Mouse (Mus musculus) layer of hippocampus, adult 2 months (tissue): Measurements from ENCODE around the gene Taok3. TPM values are rescaled to one million over a fixed set of nuclear protein-coding genes. Genes with fewer than 3 reads are reported as not detected.
A peak's percentile ranks its signal among the peaks of the same experiment; 100 is the strongest.

Source experiments
- DNase-seq, 2 experiments: peaks; one replicate each; pipeline ENCODE4 v3.0.0; 2022; ENCODE audit warnings: low spot score in 2 of 2
- H3K27ac ChIP-seq: fragments of 200-600 bp; 2 replicates; pipeline ENCODE4 v1.8.1; 2022
- H3K4me3 ChIP-seq: fragments of 200-600 bp; 2 replicates; pipeline ENCODE4 v1.8.1; 2022; ENCODE audit warnings: mild to moderate bottlenecking
- CTCF ChIP-seq: fragments of 200-600 bp; conservative IDR thresholded peaks from 2 replicates; pipeline ENCODE4 v1.8.1; 2022; ENCODE audit warnings: antibody characterized with exemption, mild to moderate bottlenecking, moderate library complexity
- total RNA-seq, 2 experiments: library from RNA; stranded (reverse); gene quantifications; 2 replicates each; pipeline ENCODE4 v1.2.3; 2021

Gene Taok3
- total RNA-seq, 2 experiments from 2014 or later, result 57.0 to 60.8 TPM

GRCm38 (mm10) chr5:117109522-117109921, 10.4 kb upstream of the Taok3 start:
- DNase-seq, result no peak
- H3K27ac ChIP-seq, result no peak overlapping the region
- no peak overlapping the region for H3K4me3 ChIP-seq
- TF ChIP-seq CTCF, result peak; percentile 72

DNA sequence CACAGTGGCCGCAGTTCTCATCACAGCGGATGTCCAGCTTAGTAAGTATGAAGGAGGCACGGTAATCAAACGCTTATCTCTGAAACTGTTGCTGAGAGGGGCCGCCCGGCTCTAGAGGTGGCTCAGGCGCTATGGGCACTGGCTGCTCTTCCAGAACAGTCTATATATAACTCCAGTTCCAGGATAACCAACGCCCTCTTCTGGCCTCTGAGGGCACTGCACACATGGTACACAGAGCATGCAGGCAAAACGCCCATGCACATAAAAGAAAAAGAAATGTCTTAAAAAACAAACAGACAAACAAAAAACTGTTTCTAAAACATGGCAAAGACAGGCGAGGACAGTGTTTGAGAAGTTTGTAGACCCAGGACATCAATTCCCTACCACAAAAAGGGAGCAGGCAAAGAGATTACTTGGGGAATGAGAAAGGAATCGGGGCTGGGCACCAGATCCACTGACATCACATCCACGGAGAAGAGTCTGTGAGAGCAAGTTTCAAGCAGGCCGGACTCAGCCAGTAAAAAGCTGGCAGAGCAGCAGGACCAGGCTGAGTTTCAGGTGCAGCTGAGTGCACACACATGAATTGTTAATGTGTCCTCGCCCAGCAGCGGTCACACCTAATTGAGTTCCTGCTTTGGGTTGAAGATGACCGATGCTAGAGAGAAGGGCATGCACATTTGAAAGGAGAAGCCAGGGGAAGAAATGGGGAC, 8.7 kb upstream of the Taok3 start:
- no peak for DNase-seq
- no peak overlapping the region for H3K4me3 ChIP-seq
- H3K27ac ChIP-seq, result no peak overlapping the region
- peak; percentile 57 for TF ChIP-seq CTCF

DNA sequence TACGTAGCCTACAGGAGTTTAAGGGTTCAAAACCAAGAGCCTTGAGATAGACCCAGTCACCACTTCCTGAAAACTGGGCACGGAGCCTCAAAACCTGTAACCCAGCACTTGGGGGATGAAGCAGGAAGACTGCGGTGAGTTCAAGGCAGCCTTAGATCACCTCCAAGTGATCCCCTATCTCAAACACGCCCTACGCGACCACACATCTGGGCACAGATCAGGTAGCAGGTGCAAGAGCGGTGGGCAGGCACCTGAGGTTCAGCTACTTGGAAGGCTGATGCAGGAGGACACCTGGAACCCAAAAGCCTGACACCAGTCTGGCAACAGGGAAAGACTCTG, 8.2 kb upstream of the Taok3 start:
- DNase-seq, result no peak
- TF ChIP-seq CTCF, result no peak
- Histone ChIP-seq H3K27ac (no peak overlapping the region), H3K4me3 (no peak overlapping the region)

DNA sequence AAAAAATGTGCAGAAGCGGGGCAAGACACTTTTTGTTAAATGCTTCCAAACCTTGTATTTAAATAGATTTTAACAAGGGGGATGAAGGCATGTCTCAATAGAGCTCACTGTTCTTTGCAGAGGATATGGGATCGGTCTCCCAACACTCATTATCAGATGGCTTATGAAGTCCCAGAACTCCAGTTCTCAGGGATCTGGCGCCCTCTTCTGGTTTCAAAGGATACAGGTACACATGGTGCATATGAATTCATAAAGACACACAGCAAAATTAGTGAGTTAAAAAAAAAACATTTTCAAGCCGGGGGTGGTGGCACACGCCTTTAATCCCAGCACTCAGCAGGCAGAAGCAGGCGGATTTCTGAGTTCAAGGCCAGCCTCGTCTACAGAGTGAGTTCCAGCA, 6.6 kb upstream of the Taok3 start:
- Histone ChIP-seq H3K27ac (no peak overlapping the region), H3K4me3 (no peak overlapping the region)
- peak; percentile 66 for TF ChIP-seq CTCF
- DNase-seq, result no peak

GRCm38 (mm10) chr5:117114581-117115192, 5.2 kb upstream of the Taok3 start:
- DNase-seq, result no peak
- H3K27ac ChIP-seq, result peak overlapping the region; percentile 100
- TF ChIP-seq CTCF, result peak; percentile 83

DNA sequence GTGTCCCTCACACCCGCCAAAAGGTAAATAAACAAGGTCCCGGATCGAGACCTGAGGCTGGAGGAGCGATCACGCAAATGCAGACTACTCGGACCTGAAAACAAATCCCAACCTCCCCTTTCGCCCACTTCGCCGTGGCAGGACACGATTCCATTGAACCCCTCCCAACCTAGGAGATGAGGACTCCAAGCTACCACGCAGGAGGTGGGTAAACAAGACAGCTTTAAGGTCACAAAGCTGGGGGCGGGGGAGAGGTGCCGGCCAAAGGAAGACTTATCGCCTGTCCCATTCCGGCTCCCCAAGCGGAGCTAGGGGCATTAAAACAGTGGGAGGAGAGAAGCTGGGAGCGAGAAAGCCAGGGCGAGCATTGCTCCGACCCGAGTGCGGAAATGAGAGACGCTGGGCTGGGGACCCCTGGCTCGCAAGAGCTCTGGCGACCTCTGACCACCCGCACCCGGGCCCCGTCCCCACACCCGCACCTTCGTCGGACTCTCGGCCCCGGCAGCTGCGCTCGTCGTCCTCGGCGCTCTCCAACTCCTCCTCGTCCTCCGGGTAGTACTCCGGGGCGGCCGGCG, 4.6 kb upstream of the Taok3 start:
- DNase-seq, result peak in 1 of 2 experiments; percentile 37
- no peak for TF ChIP-seq CTCF
- peak overlapping the region; percentile 100 for H3K27ac ChIP-seq
- H3K4me3 ChIP-seq, result peak overlapping the region; percentile 95

More at GRCm38 (mm10) chr5:117114581-117115192, 5.2 kb upstream of the Taok3 start:
- H3K4me3 ChIP-seq, result peak overlapping the region; percentile 95

GRCm38 (mm10) chr5:117115836-117116366, 4.0 kb upstream of the Taok3 start, which contains the start of gene Suds3:
TSS of gene Suds3 (minus strand) at chr5:117116113.
- peak within 1 kb of the TSS; percentile 100 for H3K27ac ChIP-seq
- H3K4me3 ChIP-seq, result peak within 1 kb of the TSS; percentile 95
- peak; percentile 95 to 99 for DNase-seq
- peak; percentile 99 for TF ChIP-seq CTCF

- no peak for DNase-seq
- Histone ChIP-seq H3K27ac (peak overlapping the region; percentile 100; the same call in 1 of the 2 replicates), H3K4me3 (no peak overlapping the region)
- TF ChIP-seq CTCF, result no peak
Observed at GRCm38 (mm10) chr5:117116660-117117059, 3.3 kb upstream of the Taok3 start.

DNA sequence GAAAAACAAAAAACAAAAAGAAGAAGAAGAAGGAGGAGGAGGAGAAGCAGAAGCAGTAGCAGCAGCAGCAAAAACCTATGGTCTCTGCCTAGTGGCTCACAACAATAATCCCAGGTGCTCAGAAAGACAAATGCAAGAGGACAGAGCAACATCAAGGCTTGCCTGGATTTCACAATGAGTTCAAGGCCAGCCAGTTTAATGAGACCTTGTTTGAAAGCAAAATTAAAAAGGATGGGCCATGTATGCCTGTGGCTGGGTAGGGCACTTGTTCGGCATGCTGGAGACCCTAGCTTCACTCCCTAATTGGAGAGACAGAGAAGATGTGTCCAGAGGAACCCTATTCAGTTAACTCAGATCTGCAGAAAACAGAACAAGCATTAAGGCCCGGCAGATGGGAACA, 2.7 kb upstream of the Taok3 start:
- H3K4me3 ChIP-seq, result no peak overlapping the region
- TF ChIP-seq CTCF, result no peak
- DNase-seq, result no peak
- peak overlapping the region; percentile 61 for H3K27ac ChIP-seq

- no peak for TF ChIP-seq CTCF
Observed at GRCm38 (mm10) chr5:117117716-117118115, 2.2 kb upstream of the Taok3 start.

GRCm38 (mm10) chr5:117118220-117118619, 1.7 kb upstream of the Taok3 start:
- H3K27ac ChIP-seq, result no peak overlapping the region
- no peak for TF ChIP-seq CTCF

More at GRCm38 (mm10) chr5:117117716-117118115, 2.2 kb upstream of the Taok3 start:
- peak overlapping the region; percentile 61 for H3K27ac ChIP-seq
- DNase-seq, result no peak
- H3K4me3 ChIP-seq, result no peak overlapping the region

GRCm38 (mm10) chr5:117118850-117119249, 1.1 kb upstream of the Taok3 start:
- no peak overlapping the region for H3K27ac ChIP-seq
- no peak for TF ChIP-seq CTCF
- no peak overlapping the region for H3K4me3 ChIP-seq
- DNase-seq, result no peak

More at GRCm38 (mm10) chr5:117118220-117118619, 1.7 kb upstream of the Taok3 start:
- no peak overlapping the region for H3K4me3 ChIP-seq
- no peak for DNase-seq
